10 mouse cellular contexts compared by ENCODE assay signal in the genomic region with DNA sequence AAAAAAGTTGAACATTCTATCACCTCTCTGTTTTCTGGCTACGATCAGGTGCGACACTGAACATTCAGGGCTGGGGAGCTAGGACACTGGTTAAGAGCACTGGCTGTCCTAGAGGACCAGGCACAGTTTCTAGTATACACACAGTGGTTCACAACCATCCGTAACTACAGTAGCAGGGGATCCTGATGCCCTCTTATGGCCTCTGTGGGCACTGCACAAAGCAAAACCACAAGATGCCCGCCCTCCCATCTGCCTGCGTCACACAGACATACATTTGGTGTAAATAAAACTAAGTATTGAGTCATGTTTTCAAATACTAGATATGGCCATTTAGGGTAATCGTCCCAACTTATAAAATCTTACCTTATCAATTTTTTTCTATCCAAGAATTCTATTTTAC. TPM values are rescaled to one million over a fixed set of nuclear protein-coding genes. Genes with fewer than 3 reads are reported as not detected.
DNase-seq lines count a peak whose midpoint lies in the region; ATAC-seq and TF ChIP-seq lines count a peak whose summit lies in the region.
"Had no signal": no experiment of that assay in that cellular context is flagged by ENCODE, and none has a peak within 500 bp of the region (broad histone marks: within the 10 kb centered on the region; RNA-seq: fewer than 3 reads in every experiment).

No protein-coding gene starts in this region.

- no peaks in the 10 kb centered on the region for H3K9me3 ChIP-seq in ES-Bruce4 (replicated peaks; ENCODE audit: control insufficient read depth, insufficient read depth, low read length, poor library complexity, severe bottlenecking)
- no peaks in the 10 kb centered on the region for H3K9me3 ChIP-seq in intestine, postnatal 0 days (ENCODE audit: control insufficient read depth)

- no peak for TF ChIP-seq EP300 in ES-Bruce4 (IDR thresholded peaks at IDR 0.05; ENCODE audit: insufficient read depth, low read depth, low read length)

- TF ChIP-seq CTCF in ES-Bruce4 (IDR thresholded peaks at IDR 0.05; ENCODE audit: low read depth, low read length) = peak; percentile 49
- peak; percentile 70 for TF ChIP-seq CTCF in intestine, postnatal 0 days (IDR thresholded peaks at IDR 0.05; ENCODE audit: low read depth)

- no peak overlapping the region for H3K27ac ChIP-seq in ES-Bruce4 (ENCODE audit: insufficient read depth, low read length)
- H3K27ac ChIP-seq in intestine, postnatal 0 days (ENCODE audit: low read depth, low read length) = no peak overlapping the region

- no peaks in the 10 kb centered on the region for H3K36me3 ChIP-seq in ES-Bruce4 (ENCODE audit: control insufficient read depth, insufficient read depth, low read length, poor library complexity, severe bottlenecking)
- 0 out of 2 replicates have a peak, but pooled peaks cover under 1% of the 10 kb centered on the region for H3K36me3 ChIP-seq in intestine, postnatal 0 days (ENCODE audit: control insufficient read depth, insufficient read depth)

- H3K4me1 ChIP-seq in ES-Bruce4 (ENCODE audit: control insufficient read depth, insufficient read depth, low read length) = no peaks in the 10 kb centered on the region
- H3K4me1 ChIP-seq in intestine, postnatal 0 days (replicated peaks; ENCODE audit: control insufficient read depth, insufficient read depth, low read length) = 0 out of 2 replicates have a peak, but pooled peaks cover 4% of the 10 kb centered on the region

- no peak overlapping the region for H3K9ac ChIP-seq in ES-Bruce4 (ENCODE audit: low read depth, poor library complexity, severe bottlenecking)
- H3K9ac ChIP-seq in intestine, postnatal 0 days (ENCODE audit: low read depth, low read length) = no peak overlapping the region

- WGBS in intestine, postnatal 0 days = 79% methylated on average over 6 of the region's 6 CpGs

- peak; percentile 46 for ATAC-seq in intestine, postnatal 0 days
- ATAC-seq in frontal cortex, adult (ENCODE audit: low TSS enrichment) = no peak

- no peak for TF ChIP-seq POLR2A in ES-Bruce4 (IDR thresholded peaks at IDR 0.05; ENCODE audit: insufficient read depth, low read length)

- no peaks in the 10 kb centered on the region for H3K27me3 ChIP-seq in ES-Bruce4 (ENCODE audit: control insufficient read depth, insufficient read depth, low read length, poor library complexity, severe bottlenecking)
- no peaks in the 10 kb centered on the region for H3K27me3 ChIP-seq in intestine, postnatal 0 days (replicated peaks; ENCODE audit: control insufficient read depth, insufficient read depth, low read length)

- H3K4me3 ChIP-seq in ES-Bruce4 (ENCODE audit: low read depth, low read length) = no peak overlapping the region
- no peak overlapping the region for H3K4me3 ChIP-seq in intestine, postnatal 0 days (ENCODE audit: low read depth, low read length)

- DNase-seq in kidney, postnatal 10 days = peak; percentile 20
- DNase-seq in kidney, postnatal 25 days = no peak
- DNase-seq in A20 (ENCODE audit: low read depth, low spot score) (peak; percentile 36), MN1 (ENCODE audit: low spot score) (no peak)
- no peak for DNase-seq in neural tube, embryonic 10.5 days (ENCODE audit: extremely low spot score, low spot score)
- DNase-seq: embryo, embryonic 11 days; kidney, postnatal 4 days had no signal

- H3K4me2 ChIP-seq in intestine, postnatal 0 days (replicated peaks; ENCODE audit: low read depth) = no peak overlapping the region

RNA-seq across cellular contexts. Expression of a gene that starts 5.7 kb away (rescaled TPM):
- 5.5 and 6.0 TPM in 2 replicates for polyA plus RNA-seq in ES-Bruce4 (2011; ENCODE audit: insufficient read depth, insufficient read length, low read depth, missing spikeins)
- 10.0 and 12.3 TPM in 2 replicates for polyA plus RNA-seq in intestine, postnatal 0 days (2015; fragmentation: Nextera tagmentation; extraction: Ambion mirVana)

RNA-seq across cellular contexts. Expression of a gene that starts 10.0 kb away (rescaled TPM):
- 13.6 and 15.9 TPM in 2 replicates for polyA plus RNA-seq in ES-Bruce4 (2011; ENCODE audit: insufficient read depth, insufficient read length, low read depth, missing spikeins)
- polyA plus RNA-seq in intestine, postnatal 0 days (2015; fragmentation: Nextera tagmentation; extraction: Ambion mirVana) = 28.9 and 29.0 TPM in 2 replicates

RNA-seq across cellular contexts. Expression of a gene that starts 45.0 kb away (rescaled TPM):
- 456 and 495 TPM in 2 replicates for polyA plus RNA-seq in ES-Bruce4 (2011; ENCODE audit: insufficient read depth, insufficient read length, low read depth, missing spikeins)
- polyA plus RNA-seq in intestine, postnatal 0 days (2015; fragmentation: Nextera tagmentation; extraction: Ambion mirVana) = 56.7 and 67.5 TPM in 2 replicates

RNA-seq across cellular contexts. Expression of a gene that starts 53.8 kb away (rescaled TPM):
- polyA plus RNA-seq in ES-Bruce4 (2011; ENCODE audit: insufficient read depth, insufficient read length, low read depth, missing spikeins) = 36.4 and 37.5 TPM in 2 replicates
- polyA plus RNA-seq in intestine, postnatal 0 days (2015; fragmentation: Nextera tagmentation; extraction: Ambion mirVana) = 14.5 and 14.6 TPM in 2 replicates

Comparison
In these comparisons a context has a peak if more than half of its experiments do, and no peak if none do; other contexts are left out.
1. DNase-seq: peak in kidney, postnatal 10 days (single experiment) and A20 (single experiment); none in kidney, postnatal 25 days (0 of 2), MN1 (single experiment) and neural tube, embryonic 10.5 days (single experiment).